Mouse (Mus musculus) embryonic facial prominence, embryonic 10.5 days (tissue): ENCODE results near the gene Rnf144a. TPM values are rescaled to one million over a fixed set of nuclear protein-coding genes. Genes with fewer than 3 reads are reported as not detected.

Experiments
- DNase-seq: peaks from one replicate; pipeline ENCODE4 v3.0.0-alpha.2; 2017; ENCODE audit warnings: low spot score
- H3K27ac ChIP-seq: fragments of 300-500 bp; sonication (generic); replicated peaks from 2 replicates; pipeline ENCODE4 v1.5.1; 2016; ENCODE audit warnings: mild to moderate bottlenecking
- H3K27me3 ChIP-seq: fragments of 300-500 bp; sonication (generic); replicated peaks from 2 replicates; pipeline ENCODE4 v1.6.1; 2016; ENCODE audit warnings: low read depth, mild to moderate bottlenecking; ENCODE audit not compliant: poor library complexity, severe bottlenecking
- H3K36me3 ChIP-seq: fragments of 300-500 bp; sonication (generic); replicated peaks from 2 replicates; pipeline ENCODE4 v1.6.1; 2016; ENCODE audit warnings: mild to moderate bottlenecking, moderate library complexity
- H3K4me1 ChIP-seq: fragments of 300-500 bp; sonication (generic); 2 replicates; pipeline ENCODE4 v1.6.1; 2016
- H3K4me3 ChIP-seq: fragments of 300-500 bp; sonication (generic); 2 replicates; pipeline ENCODE4 v1.5.1; 2016; ENCODE audit warnings: mild to moderate bottlenecking, moderate library complexity
- H3K9me3 ChIP-seq: fragments of 300-500 bp; sonication (generic); 2 replicates; pipeline ENCODE4 v1.6.1; 2016; ENCODE audit warnings: mild to moderate bottlenecking
- WGBS: fragments of 180-500 bp; shearing (Covaris S2); methylation state at CpG from one replicate; pipeline ENCODE4 v1.1.7; 2016; 5-methylcytosine and 5-hydroxymethylcytosine counted together
- microRNA-seq: library from miRNA; unstranded; fragments of <30 nt; microRNA quantifications from one replicate; pipeline ENCODE4, GENCODE M21; 2017
- polyA plus RNA-seq: library from polyadenylated mRNA; unstranded; fragments of >200 nt; fragmentation: Nextera tagmentation; extraction: Ambion mirVana; gene quantifications from 2 replicates; pipeline ENCODE4 v1.2.1, GENCODE M21; 2016

Gene Rnf144a
- polyA plus RNA-seq, 1 experiment from 2014 or later: 44.9 TPM

DNA sequence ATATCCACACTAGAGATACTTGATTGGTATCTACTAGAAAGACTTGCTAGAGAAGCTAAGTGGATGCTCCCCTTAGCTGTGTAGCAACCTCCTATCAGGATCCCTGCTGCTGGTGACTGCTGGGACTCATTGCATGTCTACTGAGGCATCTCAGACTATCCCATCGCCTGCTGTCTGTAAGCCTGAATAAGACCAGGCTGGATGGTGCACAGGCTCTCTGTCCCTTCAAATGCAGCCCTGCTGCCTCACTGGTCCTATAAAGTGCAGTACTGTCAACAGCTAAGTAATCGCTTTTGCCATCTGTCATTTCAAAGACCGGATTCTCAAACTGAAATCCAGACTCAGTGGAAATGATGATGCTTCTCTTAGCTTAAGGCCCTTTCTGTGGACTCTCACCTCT lies 129.6 kb downstream of the Rnf144a start:
- WGBS: 85% methylated on average over 3 of the region's 3 CpGs
- H3K4me3 ChIP-seq: no peak overlapping the region
- no peak for DNase-seq
- H3K36me3 ChIP-seq: no peaks in the 10 kb centered on the region
- 0 out of 2 replicates have a peak, but pooled peaks cover 4% of the 10 kb centered on the region for H3K4me1 ChIP-seq
- H3K9me3 ChIP-seq: no peaks in the 10 kb centered on the region
- H3K27me3 ChIP-seq: no peaks in the 10 kb centered on the region
- H3K27ac ChIP-seq: no peak overlapping the region

DNA sequence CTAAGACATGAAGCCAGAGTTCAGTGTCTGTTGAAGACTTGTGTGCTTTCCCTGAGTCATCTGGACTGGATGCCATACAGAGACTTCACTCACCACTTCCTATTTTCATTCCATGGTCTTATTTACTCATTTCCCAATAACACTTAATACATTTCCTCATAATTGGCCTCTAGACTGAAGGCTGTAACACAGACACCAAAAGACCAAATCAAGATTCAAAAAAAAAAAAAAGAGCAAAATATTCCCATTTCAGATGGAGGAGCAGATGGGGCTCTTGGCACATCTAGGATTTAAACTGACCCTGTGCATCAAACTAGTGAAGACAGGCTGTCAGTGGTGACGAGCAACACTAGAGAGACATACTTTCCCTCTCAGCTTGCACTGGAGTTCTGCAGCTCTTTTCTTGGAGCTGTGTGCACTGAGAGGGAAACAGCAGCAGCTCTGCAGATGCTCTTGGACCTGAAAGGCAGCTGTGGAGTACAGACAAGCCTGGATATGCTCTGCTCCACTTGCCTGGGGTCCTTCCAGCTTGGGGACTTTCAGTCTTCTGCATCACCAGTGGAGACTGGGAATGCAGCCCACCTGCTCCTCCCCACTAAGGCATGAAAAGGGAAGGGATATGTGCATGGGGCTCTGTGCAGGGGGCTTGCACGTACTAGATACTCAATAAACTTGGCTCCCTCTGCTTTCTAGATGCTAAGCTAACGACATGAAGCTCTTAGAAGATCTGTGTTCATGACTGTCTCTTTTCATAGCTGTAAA lies 134.2 kb downstream of the Rnf144a start:
- DNase-seq: no peak
- Histone ChIP-seq H3K4me3 (no peak overlapping the region), H3K9me3 (no peaks in the 10 kb centered on the region), H3K4me1 (peaks cover 14% of the 10 kb centered on the region), H3K27ac (no peak overlapping the region), H3K36me3 (no peaks in the 10 kb centered on the region), H3K27me3 (no peaks in the 10 kb centered on the region)
- WGBS: 80% methylated on average over 3 of the region's 3 CpGs

DNA sequence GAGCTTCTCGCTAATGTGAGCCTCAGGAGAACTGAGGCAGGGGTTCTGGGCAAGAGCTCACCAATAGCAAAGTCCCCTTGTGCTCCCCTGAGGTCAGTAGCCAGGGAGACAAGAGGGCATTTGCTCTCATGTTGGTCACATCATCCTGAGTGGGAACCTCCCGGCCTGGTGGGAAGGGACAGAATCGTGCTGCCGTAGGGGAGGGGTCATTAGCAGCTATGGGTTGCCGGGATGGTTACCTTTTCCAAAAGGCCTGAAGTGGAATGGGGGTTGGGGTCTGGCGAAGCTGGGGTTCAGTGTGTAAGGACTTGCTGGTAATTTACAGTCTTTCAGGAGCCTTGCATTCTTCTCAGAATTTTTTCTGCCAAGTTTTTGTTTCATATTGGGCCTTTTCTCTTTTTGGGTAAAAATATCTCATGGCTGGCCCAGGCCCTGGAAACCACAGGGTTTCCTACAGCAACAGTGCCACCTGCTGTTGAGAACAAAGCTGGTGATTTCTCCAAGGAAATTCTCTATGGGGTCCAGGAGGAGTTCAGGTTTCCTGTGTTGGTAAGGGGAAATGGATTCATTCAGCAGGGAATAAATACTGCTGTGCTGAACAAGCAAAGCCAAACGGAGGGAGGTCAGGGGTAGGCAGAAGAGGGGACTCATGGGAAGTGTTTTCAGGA lies 137.9 kb downstream of the Rnf144a start:
- no peaks in the 10 kb centered on the region for H3K27me3 ChIP-seq
- H3K27ac ChIP-seq: 0 out of 2 replicates have a peak overlapping the region, but pooled peaks have one; percentile 4
- peaks cover 11% of the 10 kb centered on the region for H3K4me1 ChIP-seq
- DNase-seq: peak; percentile 63
- no peaks in the 10 kb centered on the region for H3K36me3 ChIP-seq
- H3K4me3 ChIP-seq: no peak overlapping the region
- WGBS: 47% methylated on average over 7 of the region's 7 CpGs
- H3K9me3 ChIP-seq: no peaks in the 10 kb centered on the region

DNA sequence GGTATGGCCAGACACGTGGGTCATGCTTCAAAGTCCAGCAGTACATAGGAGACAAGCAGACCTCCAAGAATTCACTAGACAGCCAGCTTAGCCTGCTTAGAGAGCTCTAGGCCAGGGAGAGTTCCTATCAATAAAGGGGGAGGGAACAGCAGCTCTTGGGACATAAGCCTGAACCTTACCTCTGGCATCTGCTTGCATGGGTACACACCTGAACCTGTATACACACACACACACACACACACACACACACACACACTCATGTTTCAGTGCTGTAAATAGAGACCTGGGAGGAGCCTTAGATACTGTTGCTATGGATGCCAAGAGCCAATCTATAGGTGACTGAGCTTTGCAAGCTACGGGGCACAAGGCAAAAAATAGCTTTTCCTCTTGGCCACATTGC lies 138.5 kb downstream of the Rnf144a start:
- H3K27ac ChIP-seq: 0 out of 2 replicates have a peak overlapping the region, but pooled peaks have one; percentile 4

More for the DNA sequence above, 138.5 kb downstream of the Rnf144a start:
- Histone ChIP-seq H3K4me1 (peaks cover 11% of the 10 kb centered on the region), H3K36me3 (no peaks in the 10 kb centered on the region), H3K9me3 (no peaks in the 10 kb centered on the region), H3K4me3 (no peak overlapping the region), H3K27me3 (no peaks in the 10 kb centered on the region)
- DNase-seq: no peak
- WGBS: 80% methylated on average over 2 of the region's 2 CpGs

Small RNA genes within 50 kb of the gene (microRNA-seq; reads per million reads assigned to microRNA genes)
- 30.5 reads per million, percentile 35 among the genes with 10 or more reads in this experiment for gene Mir6538

Other genes with a start within 250 kb of the Rnf144a start
- 0.25 and 0.33 TPM in 2 replicates for gene Rsad2, start 41.2 kb upstream of the Rnf144a start, polyA plus RNA-seq
- gene Cmpk2, start 54.0 kb upstream of the Rnf144a start, polyA plus RNA-seq: 3.8 and 4.1 TPM in 2 replicates